Mouse (Mus musculus) midbrain, embryonic 16.5 days (tissue): ENCODE results near the gene Atp1b1. TPM values are rescaled to one million over a fixed set of nuclear protein-coding genes. Genes with fewer than 3 reads are reported as not detected.

Experiments
- ATAC-seq: fragments of 200-750 bp; cut with Nextera tagmentation; 2 replicates; pipeline ENCODE4 v1.8.0; 2017; ENCODE audit warnings: moderate TSS enrichment
- H3K27ac ChIP-seq: fragments of 300-500 bp; sonication (generic); 2 replicates; pipeline ENCODE4 v1.5.1; 2014; ENCODE audit warnings: mild to moderate bottlenecking, low read length, mixed read lengths
- H3K27me3 ChIP-seq: fragments of 300-500 bp; sonication (generic); 2 replicates; pipeline ENCODE4 v1.6.1; 2014; ENCODE audit warnings: low read depth, low read length, mixed read lengths; ENCODE audit not compliant: control insufficient read depth, insufficient read depth
- H3K36me3 ChIP-seq: fragments of 300-500 bp; sonication (generic); 2 replicates; pipeline ENCODE4 v1.6.1; 2014; ENCODE audit warnings: mild to moderate bottlenecking, low read length, moderate library complexity, mixed read lengths; ENCODE audit not compliant: control insufficient read depth, insufficient read depth
- H3K4me1 ChIP-seq: fragments of 300-500 bp; sonication (generic); 2 replicates; pipeline ENCODE4 v1.6.1; 2014; ENCODE audit warnings: mild to moderate bottlenecking, low read length, mixed read lengths; ENCODE audit not compliant: control insufficient read depth, insufficient read depth
- H3K4me2 ChIP-seq: fragments of 300-500 bp; sonication (generic); 2 replicates; pipeline ENCODE4 v1.6.1; 2014; ENCODE audit warnings: mild to moderate bottlenecking, low read length, mixed read lengths
- H3K4me3 ChIP-seq: fragments of 300-500 bp; sonication (generic); 2 replicates; pipeline ENCODE4 v1.5.1; 2014; ENCODE audit warnings: low read depth, mild to moderate bottlenecking, low read length, moderate library complexity, mixed read lengths
- H3K9ac ChIP-seq: fragments of 300-500 bp; sonication (generic); 2 replicates; pipeline ENCODE4 v1.6.1; 2014; ENCODE audit warnings: low read depth, low read length, mixed read lengths
- H3K9me3 ChIP-seq: fragments of 300-500 bp; sonication (generic); replicated peaks from 2 replicates; pipeline ENCODE4 v1.6.1; 2014; ENCODE audit warnings: mild to moderate bottlenecking, low read length, mixed read lengths; ENCODE audit not compliant: control insufficient read depth, poor library complexity, severe bottlenecking
- WGBS: fragments of 180-500 bp; shearing (Covaris S2); extraction: QIAGEN DNeasy Blood & Tissue Kit; methylation state at CpG from one replicate; pipeline ENCODE4 v1.1.7; 2014; 5-methylcytosine and 5-hydroxymethylcytosine counted together
- polyA plus RNA-seq: library from polyadenylated mRNA; unstranded; fragments of >200 nt; fragmentation: Nextera tagmentation; extraction: Ambion mirVana; gene quantifications from 2 replicates; pipeline ENCODE4 v1.2.1, GENCODE M21; 2015

Gene Atp1b1
- polyA plus RNA-seq, 1 experiment from 2014 or later, result 311 TPM

DNA sequence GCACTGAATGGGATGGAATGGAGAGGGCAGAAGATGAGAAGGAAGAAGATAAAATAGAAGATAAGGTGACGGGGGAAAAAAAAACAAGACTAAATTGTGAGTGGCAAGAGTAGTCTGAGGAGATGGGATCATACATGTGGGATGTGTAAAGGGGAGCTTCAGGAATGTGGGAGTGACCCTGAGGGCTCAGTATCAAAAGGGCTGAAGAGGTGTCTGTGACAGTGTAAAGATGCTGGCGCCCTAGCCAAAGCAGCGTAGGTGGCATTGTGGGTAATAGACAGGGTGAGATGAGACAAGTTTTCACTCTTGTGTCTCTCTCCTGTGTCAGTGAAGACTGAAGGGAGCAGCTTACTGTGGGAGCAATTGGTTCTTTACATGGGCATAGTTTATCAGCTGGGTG, 58.6 kb downstream of the Atp1b1 start:
- whole genome bisulfite sequencing, result 92% methylated on average over 3 of the region's 3 CpGs

GRCm38 (mm10) chr1:164397672-164398071, 60.5 kb downstream of the Atp1b1 start:
- no peak for ATAC-seq
- WGBS, result 33% methylated on average over 4 of the region's 4 CpGs
- Histone ChIP-seq H3K9me3 (peaks cover 6% of the 10 kb centered on the region; the same call in 1 of the 2 replicates), H3K4me2 (no peak overlapping the region), H3K27me3 (no peaks in the 10 kb centered on the region), H3K36me3 (no peaks in the 10 kb centered on the region), H3K4me1 (peaks cover 16% of the 10 kb centered on the region), H3K4me3 (no peak overlapping the region), H3K9ac (no peak overlapping the region), H3K27ac (no peak overlapping the region)

More for the DNA sequence above, 58.6 kb downstream of the Atp1b1 start:
- Histone ChIP-seq H3K27me3 (no peaks in the 10 kb centered on the region), H3K4me1 (peaks cover 16% of the 10 kb centered on the region), H3K4me3 (no peak overlapping the region), H3K9ac (no peak overlapping the region), H3K27ac (no peak overlapping the region), H3K9me3 (peaks cover 6% of the 10 kb centered on the region; the same call in 1 of the 2 replicates), H3K4me2 (no peak overlapping the region), H3K36me3 (peaks cover 6% of the 10 kb centered on the region)
- no peak for ATAC-seq

GRCm38 (mm10) chr1:164395131-164395780, 62.9 kb downstream of the Atp1b1 start:
- 16% methylated on average over 6 of the region's 6 CpGs for WGBS
- Histone ChIP-seq H3K4me2 (no peak overlapping the region), H3K27ac (peak overlapping the region; percentile 80), H3K27me3 (no peaks in the 10 kb centered on the region), H3K36me3 (no peaks in the 10 kb centered on the region), H3K4me3 (no peak overlapping the region), H3K9ac (peak overlapping the region; percentile 32; the same call in 1 of the 2 replicates), H3K9me3 (no peaks in the 10 kb centered on the region), H3K4me1 (peaks cover 20% of the 10 kb centered on the region)
- peak; percentile 92 for ATAC-seq

DNA sequence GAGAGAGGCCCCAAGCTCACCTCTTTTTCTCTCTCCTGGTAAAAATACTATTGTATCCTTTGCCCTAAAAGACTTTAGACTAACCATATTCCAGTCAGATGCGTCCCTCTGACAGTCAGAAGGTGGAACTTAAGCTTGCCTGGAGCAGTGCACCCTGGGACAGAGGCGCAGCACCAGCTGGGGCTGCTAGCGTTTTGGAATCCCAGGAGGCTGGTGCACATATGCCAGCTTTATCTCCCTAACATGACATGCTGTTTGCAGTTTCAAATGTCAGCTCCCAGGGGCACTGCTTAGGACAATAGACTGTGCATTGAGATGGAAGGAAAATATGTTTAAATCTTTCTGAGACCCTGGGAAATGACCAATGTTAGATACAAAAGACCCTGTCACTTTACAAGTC, 66.0 kb downstream of the Atp1b1 start:
- H3K36me3 ChIP-seq, result no peaks in the 10 kb centered on the region
- H3K9me3 ChIP-seq, result no peaks in the 10 kb centered on the region
- no peak for ATAC-seq
- no peaks in the 10 kb centered on the region for H3K27me3 ChIP-seq
- no peak overlapping the region for H3K4me2 ChIP-seq
- 21% methylated on average over 3 of the region's 3 CpGs for WGBS
- H3K4me3 ChIP-seq, result no peak overlapping the region
- peaks cover 17% of the 10 kb centered on the region for H3K4me1 ChIP-seq
- no peak overlapping the region for H3K27ac ChIP-seq
- H3K9ac ChIP-seq, result no peak overlapping the region

DNA sequence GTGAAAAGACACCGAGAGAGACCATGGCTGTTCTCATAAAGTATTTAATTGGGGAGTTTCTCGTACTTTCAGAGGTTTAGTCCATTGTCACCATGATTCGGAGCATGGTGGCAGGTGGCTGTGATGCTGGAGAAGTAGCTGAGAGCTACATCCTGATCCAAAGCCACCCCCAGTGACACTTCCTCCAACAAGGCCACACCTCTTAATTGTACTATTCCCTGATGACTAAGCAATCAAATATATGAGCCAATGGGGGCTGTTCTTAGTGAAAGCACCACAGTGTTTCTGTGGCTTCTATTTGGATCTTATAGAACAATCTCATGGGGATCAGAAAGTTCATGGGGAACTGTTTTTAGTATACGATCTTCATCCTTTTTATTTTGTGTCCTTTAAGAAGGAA, 68.4 kb downstream of the Atp1b1 start:
- Histone ChIP-seq H3K9ac (no peak overlapping the region), H3K4me3 (no peak overlapping the region), H3K9me3 (no peaks in the 10 kb centered on the region), H3K27me3 (no peaks in the 10 kb centered on the region), H3K4me1 (peaks cover 4% of the 10 kb centered on the region; the same call in 1 of the 2 replicates), H3K27ac (no peak overlapping the region), H3K36me3 (no peaks in the 10 kb centered on the region), H3K4me2 (no peak overlapping the region)
- 93% methylated on average over 4 of the region's 4 CpGs for WGBS
- no peak for ATAC-seq

Other genes starting within 250 kb of the Atp1b1 start
- gene Slc19a2, start 209.3 kb downstream of the Atp1b1 start, polyA plus RNA-seq, result 8.1 and 8.3 TPM in 2 replicates
- 29.1 and 30.5 TPM in 2 replicates for gene Ccdc181, start 182.8 kb downstream of the Atp1b1 start, polyA plus RNA-seq
- gene Nme7, start 154.2 kb downstream of the Atp1b1 start, polyA plus RNA-seq, result 31.2 and 34.2 TPM in 2 replicates
- 30.7 and 32.3 TPM in 2 replicates for gene Blzf1, start 150.9 kb downstream of the Atp1b1 start, polyA plus RNA-seq